Mouse (Mus musculus): ENCODE measurements at regions not wholly inside any gene's neighbourhood (a gene's known extent, or its start where the extent isn't known, plus 50 kb on each side); places are given as distances from the start of the nearest gene placed in this dataset.
"Not testable (repeated sequence)": the region's sequence is repeated elsewhere in the genome, so short reads cannot be mapped to it uniquely, and the experiment has no call there.

DNA sequence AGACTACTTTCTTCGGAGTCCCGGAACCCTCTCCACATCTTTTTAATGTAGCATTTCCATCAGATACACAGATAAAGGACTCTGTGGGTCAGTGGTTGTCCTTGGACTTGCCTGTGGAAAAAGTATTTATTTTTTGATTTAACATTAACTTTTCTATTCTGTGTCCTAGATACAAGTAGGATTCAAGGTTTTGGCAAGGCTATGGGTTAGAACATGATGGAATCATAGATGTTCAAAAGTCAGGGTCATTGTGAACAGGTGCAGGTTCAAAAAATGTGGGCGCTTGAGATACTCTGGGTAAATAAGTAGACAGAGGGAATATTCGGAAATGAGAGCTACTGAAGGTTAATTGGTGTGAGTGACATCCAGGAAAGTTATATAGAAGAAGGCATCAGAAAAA lies 347.7 kb downstream of the Cypt12 start:
- no peak for DNase-seq (ENCODE audit: extremely low read depth, low read depth, low spot score)

- no peak for DNase-seq (ENCODE audit: extremely low read depth, low read depth, low spot score)
Observed at GRCm38 (mm10) chr3:18298699-18299098, 350.5 kb downstream of the Cypt12 start.

DNA sequence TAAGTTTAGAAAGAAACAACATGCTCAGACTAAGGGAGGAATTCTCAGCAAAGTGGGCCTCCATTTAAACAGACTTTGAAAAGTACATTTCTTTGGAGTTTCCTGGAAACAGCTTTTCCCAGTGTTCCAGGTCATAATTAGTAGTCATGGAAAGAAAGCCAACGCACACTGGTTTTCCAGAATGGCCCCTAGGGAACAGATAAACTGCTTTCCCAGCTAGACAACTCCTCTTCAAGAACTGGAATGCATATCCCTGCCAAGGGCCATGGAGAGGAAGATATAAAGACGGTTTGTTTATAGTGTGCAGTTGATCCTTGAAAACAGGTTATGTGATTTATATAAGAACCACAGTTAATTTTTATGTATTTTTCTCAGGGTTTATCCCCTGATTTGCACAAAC lies 351.3 kb downstream of the Cypt12 start:
- DNase-seq (ENCODE audit: extremely low read depth, low read depth, low spot score), result no peak

DNA sequence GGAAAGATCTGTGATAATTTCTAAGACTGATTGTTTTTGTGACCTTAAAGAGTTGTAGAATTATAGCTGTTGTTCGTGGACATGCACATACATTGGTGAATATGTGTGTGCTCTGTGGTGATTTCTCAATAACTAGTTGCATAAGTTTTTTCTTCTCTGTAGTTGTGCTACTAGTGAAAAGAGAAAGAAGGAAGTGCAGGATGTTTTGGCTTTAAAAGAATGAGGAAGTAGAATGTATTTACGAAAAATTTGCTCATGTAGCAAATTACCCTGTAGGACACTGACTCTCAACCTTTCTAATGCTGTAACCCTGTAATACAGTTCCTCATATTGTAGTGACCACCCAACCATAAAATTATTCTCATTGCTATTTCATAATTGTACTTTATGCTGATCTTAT lies 371.2 kb downstream of the Cypt12 start:
- DNase-seq (ENCODE audit: extremely low read depth, low read depth, low spot score), result no peak

DNA sequence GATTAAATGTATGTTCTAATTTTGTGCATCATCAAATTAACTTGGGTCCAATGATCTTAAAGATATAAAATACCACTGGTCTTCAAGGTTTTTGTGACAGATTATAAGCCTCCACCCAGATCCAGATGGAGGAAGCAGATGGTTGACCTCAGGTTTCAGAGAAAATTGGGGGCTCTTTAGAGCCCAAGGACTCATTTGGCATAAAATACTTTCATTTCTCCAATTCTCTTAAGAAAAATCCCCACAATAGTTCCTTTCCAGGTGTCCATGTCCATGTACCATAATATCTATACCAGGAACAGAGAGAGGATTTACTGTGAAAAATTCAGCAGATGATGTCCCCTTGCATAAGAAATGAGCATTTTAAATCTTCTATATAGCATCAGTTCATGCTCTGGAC lies 385.0 kb downstream of the Cypt12 start:
- no peak for DNase-seq (ENCODE audit: extremely low read depth, low read depth, low spot score)

DNA sequence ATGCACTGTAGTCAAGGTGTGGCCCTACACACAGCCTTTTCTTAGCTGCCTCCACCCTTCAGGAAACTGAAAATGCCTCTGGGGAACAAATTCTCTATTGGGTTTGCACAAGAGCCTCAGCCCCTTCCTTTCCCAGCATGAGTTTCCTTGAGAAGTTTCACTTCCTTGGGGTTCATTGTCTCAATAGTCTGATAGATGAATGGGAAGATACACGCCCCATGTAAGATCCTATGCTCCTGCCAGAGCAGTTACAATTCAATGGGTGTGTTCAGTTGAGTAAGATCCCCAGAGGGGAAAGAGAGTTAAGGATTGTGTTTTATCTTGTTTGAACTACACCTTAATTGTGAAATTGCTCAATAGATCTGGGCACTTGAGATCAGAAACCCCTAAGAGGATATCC lies 391.0 kb downstream of the Cypt12 start:
- DNase-seq (ENCODE audit: extremely low read depth, low read depth, low spot score), result peak; percentile 97

- DNase-seq (ENCODE audit: extremely low read depth, low read depth, low spot score), result no peak
Observed at GRCm38 (mm10) chr3:18341757-18342156, 393.5 kb downstream of the Cypt12 start.

DNA sequence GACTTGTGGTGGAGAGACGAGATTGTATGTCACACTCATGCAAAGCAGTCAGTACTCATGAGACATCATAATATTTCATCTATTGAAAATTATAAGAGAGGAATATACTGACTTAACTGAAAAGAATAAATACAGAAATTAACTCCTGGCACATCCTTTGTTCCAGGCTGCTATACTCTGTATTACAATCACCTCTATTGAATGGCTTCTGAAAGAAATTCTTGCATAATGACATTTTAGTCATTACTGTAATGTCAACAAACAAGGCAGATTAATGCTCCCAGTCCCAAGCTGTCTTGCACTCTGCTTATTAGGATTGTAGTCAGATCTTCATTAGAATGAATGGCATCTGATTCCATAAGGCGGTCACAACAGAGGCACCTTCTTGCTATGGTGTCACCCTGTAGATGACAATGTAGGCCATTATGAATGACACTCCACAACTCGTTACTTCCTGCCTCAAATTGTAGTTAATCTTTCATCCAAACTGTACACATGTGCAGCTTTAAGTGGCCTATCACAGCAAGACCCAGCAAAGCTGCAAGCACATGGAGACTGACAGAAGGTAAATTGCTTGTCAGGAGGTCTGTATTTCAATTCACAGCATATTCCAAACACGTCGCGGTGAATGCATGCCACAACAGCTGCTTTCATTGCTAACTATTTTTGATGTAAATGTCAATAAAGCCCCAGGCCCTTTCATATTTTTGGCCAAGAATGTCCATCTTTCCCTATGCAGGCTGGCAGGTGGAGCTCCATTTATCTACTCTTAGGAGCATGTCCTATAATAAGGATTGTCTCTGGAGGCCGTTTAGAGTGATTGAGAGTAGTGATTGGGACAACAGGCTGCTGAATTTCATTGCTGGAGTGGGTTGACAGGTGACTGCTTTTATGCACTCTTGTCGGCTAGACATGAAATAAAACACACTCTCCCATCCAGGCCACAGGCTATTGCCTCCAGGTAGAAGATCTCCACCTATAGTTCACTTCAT lies 430.1 kb downstream of the Cypt12 start:
- no peak for DNase-seq (ENCODE audit: extremely low read depth, low read depth, low spot score)

GRCm38 (mm10) chr3:18421886-18422575 lies 473.8 kb downstream of the Cypt12 start:
- DNase-seq (ENCODE audit: extremely low read depth, low read depth, low spot score), result no peak

- no peak for DNase-seq (ENCODE audit: extremely low read depth, low read depth, low spot score)
Observed at GRCm38 (mm10) chr3:18428908-18429307, 480.7 kb downstream of the Cypt12 start.

- no peak for DNase-seq (ENCODE audit: extremely low read depth, low read depth, low spot score)
Observed at GRCm38 (mm10) chr3:18438845-18439244, 490.6 kb downstream of the Cypt12 start.

DNA sequence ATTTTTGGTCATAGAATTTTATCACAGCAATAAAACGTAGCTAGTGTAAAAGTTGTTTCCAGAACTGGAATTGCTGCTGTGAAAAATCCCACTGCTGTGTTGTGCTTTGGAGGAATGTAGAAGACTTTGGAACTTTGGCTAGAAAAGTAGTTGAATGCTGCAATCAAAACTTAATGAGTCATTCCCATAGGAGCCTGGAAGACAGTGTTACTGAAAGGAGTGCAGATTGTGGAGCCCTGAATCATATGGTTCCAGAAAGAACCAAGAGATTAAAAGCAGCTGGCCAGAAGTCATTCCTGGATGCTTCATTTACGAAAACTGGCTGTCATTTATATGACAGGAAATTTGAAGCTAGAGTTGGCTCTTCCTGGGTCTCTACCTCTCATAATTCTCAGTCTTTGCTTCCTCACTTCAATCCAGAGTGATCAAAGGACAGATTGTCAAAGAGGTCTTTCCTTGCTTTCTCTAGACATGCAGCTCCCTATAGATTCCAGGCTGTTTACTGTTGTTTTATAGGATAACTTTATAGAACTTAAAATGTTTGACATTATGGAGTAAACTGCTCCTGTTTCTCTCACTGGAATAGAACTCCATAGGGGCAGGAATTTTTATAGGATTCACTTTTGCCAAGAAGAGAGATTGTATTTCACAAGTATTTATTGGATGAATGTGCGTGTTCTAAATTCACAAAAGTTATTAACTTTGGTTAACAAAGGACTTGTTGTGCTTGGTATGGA lies 504.2 kb downstream of the Cypt12 start:
- no peak for DNase-seq (ENCODE audit: extremely low read depth, low read depth, low spot score)

DNA sequence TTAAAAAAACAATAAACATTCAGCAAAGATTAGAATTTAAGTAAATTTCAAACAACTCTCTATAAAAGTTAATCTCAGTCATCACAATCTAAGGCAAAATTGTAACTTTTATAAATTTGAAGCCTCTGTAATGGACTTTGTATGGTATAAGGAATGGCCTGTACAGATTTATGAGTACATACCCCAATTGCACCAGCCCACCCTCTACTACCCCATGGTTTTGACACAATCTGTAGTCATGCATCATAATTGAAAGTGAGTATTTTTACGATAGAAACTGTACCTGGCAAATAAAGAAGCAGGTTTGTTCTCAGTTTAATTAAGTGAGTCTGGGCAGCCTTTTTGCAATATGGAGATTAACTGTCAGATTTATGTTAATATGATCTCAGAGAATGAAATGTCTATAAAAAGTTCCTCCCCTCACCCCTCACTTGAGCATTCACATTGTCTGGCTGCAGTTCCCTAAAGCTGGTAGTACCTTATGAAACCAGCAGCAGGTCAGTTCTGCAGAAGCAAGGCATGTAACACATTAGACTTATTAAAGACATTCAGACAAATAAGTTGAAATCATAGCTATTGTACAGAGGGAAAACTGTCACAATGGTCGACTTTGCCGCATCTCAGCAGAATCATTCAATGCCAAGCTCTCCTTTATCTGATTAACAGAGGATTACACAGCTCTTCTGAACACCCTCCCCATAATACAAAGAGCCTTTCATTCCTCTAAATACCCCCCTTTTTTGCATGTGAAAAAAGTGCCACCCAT lies 505.2 kb downstream of the Cypt12 start:
- DNase-seq (ENCODE audit: extremely low read depth, low read depth, low spot score), result no peak

GRCm38 (mm10) chr3:18453986-18454291 lies 505.7 kb downstream of the Cypt12 start:
- no peak for DNase-seq (ENCODE audit: extremely low read depth, low read depth, low spot score)

DNA sequence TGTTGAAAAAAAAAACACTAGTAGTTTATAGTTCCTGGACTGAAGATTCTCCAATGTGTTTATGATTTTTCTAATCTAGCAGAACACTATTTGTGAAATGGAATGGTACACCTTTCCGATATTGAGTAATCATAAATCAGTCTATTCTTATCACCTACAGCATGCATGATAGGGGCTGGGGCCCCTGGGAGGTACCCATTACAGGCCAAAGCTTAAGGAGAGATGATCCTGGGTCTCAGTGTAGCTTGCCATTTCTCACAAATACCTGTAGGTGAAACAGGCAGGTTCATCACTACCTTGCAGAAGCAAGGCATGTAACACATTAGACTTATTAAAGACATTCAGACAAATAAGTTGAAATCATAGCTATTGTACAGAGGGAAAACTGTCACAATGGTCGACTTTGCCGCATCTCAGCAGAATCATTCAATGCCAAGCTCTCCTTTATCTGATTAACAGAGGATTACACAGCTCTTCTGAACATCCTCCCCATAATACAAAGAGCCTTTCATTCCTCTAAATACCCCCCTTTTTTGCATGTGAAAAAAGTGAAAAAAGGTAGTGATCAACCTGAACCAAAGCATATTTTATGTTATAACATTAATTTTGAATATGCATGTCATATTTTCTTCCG lies 506.5 kb downstream of the Cypt12 start:
- not testable (repeated sequence) for DNase-seq (ENCODE audit: extremely low read depth, low read depth, low spot score)

- DNase-seq (ENCODE audit: extremely low read depth, low read depth, low spot score), result no peak
Observed at GRCm38 (mm10) chr3:18456033-18456690, 508.0 kb downstream of the Cypt12 start.

DNA sequence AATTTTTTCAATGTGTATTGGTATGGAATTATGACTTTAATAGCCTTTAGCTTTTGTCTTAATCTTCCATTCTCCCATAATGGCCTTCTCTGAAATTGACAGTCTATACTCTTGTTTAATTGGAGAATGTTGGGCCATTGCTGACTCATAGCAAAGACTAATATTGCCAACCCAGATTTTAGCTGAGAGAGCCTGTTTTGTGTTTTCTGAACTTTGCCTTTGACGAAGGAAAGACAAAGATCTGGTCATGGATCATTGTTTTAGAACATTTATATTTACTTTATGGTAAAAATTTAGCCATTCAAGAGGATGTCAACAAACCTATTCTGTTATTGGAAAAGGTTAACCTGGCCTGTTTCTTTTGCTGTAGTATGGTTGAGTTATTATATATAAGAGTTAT lies 512.1 kb downstream of the Cypt12 start:
- no peak for DNase-seq (ENCODE audit: extremely low read depth, low read depth, low spot score)

GRCm38 (mm10) chr3:18471846-18472245 lies 523.6 kb downstream of the Cypt12 start:
- DNase-seq (ENCODE audit: extremely low read depth, low read depth, low spot score), result no peak

- DNase-seq (ENCODE audit: extremely low read depth, low read depth, low spot score), result no peak
Observed at GRCm38 (mm10) chr3:18479557-18479956, 531.3 kb downstream of the Cypt12 start.

DNA sequence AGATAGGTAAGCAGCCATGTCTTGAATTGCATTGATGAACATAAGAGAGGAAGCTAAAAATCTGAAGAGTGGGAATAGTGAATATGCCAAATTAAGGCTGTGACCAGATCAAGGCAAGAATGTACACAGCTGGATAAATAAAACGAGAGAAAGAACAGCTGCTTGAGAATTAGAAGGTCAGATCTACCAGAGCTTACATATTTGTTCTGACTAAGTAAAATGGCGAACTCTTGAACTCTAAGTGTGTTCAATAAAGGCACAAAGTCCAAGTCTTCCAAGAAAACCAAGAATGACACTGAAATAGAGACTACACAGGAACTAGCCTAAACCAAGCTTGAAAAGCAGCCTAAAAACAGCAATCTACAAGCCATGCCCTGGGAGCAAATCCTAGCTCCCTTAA lies 533.8 kb downstream of the Cypt12 start:
- no peak for DNase-seq (ENCODE audit: extremely low read depth, low read depth, low spot score)
